8 mouse cellular contexts compared by ENCODE assay signal in the genomic region with DNA sequence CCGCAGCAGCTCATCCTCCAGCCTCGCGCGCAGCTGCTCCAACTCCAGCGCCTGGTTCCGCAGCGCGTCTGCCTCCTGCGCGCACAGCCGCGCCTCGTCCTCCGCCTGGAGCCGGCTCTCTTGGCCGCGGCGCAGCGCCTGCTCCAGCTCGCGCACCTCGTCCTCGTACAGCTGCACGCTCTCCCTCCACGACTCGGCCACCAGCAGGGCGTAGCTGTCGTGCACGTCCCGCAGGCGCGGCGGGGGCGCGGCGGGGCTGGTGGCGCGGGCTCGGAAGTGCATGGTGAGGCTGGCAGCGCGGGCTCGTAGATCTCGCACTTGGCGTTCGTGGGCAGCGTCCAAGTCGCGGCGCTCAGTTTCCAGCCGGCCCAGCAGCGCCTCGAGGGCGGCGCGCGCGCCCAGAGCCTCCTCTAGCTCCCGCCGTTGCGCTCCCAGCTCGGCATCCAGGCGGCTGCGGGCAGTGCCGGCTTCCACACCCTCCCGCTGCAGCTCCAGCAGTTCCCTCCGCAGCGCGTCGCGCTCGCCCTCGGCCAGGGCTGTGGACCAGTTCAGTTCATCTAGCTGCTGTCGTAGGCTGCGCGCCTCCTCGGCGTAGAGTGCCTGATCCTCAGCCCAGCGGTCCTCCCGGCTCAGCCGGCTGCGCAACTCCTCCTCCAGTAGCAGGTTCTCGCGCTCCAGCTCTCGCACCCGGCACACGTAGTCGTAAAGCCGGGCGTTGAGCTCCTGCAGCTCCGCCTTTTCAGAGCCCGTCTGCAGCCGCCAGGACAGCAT. TPM values are rescaled to one million over a fixed set of nuclear protein-coding genes. Genes with fewer than 3 reads are reported as not detected.
DNase-seq lines count a peak whose midpoint lies in the region; TF ChIP-seq lines count a peak whose summit lies in the region.

No protein-coding gene starts in this region.

- H3K27me3 ChIP-seq in liver, adult 2 months (ENCODE audit: control insufficient read depth, insufficient read depth, low read length), result peaks cover 4% of the 10 kb centered on the region; the same call in 1 of the 2 replicates
- H3K27me3 ChIP-seq in myocyte (ENCODE audit: control insufficient read depth, insufficient read depth, insufficient read length), result peaks cover 20% of the 10 kb centered on the region

- WGBS in liver, adult 2 months, result under 1% methylated on average over 89 of the region's 92 CpGs

- H3ac ChIP-seq in myocyte (ENCODE audit: control insufficient read depth, insufficient read length), result peak overlapping the region; percentile 48

- TF ChIP-seq CTCF in liver, adult 2 months (IDR thresholded peaks at IDR 0.05; ENCODE audit: low read depth, low read length), result no peak

- no peak overlapping the region for H3K27ac ChIP-seq in liver, adult 2 months (replicated peaks; ENCODE audit: insufficient read depth, low read depth, low read length)

- H3K4me2 ChIP-seq in myocyte (ENCODE audit: low read depth), result peak overlapping the region; percentile 98

- H3K4me3 ChIP-seq in liver, adult 2 months (ENCODE audit: insufficient read depth, low read depth, low read length), result peak overlapping the region; percentile 55; the same call in 1 of the 2 replicates
- no peak overlapping the region for H3K4me3 ChIP-seq in myocyte

- H3K79me2 ChIP-seq in liver, adult 2 months (ENCODE audit: control insufficient read depth, insufficient read depth, low read length), result no peaks in the 10 kb centered on the region
- H3K79me2 ChIP-seq in myocyte (ENCODE audit: control insufficient read depth, insufficient read depth), result no peaks in the 10 kb centered on the region

- peaks cover 7% of the 10 kb centered on the region for H3K4me1 ChIP-seq in liver, adult 2 months (ENCODE audit: control insufficient read depth, insufficient read depth, low read length)

- no peaks in the 10 kb centered on the region for H3K36me3 ChIP-seq in liver, adult 2 months (ENCODE audit: control insufficient read depth, insufficient read depth, low read length)
- no peaks in the 10 kb centered on the region for H3K36me3 ChIP-seq in myocyte (ENCODE audit: control insufficient read depth, insufficient read depth)

- peak; percentile 54 for DNase-seq in ovary, postnatal 36 days (ENCODE audit: low spot score)
- no peak for DNase-seq in ovary, adult 18-20 months (ENCODE audit: low spot score)
- peak; percentile 31 to 58 for DNase-seq in cerebellum, postnatal 4 days (ENCODE audit: low spot score in 2 of 2)
- peak; percentile 75 for DNase-seq in gastrocnemius, postnatal 25 days
- DNase-seq in kidney, postnatal 10 days, result peak; percentile 73
- peak; percentile 37 for DNase-seq in liver, adult 2 months (ENCODE audit: extremely low read depth, low read depth, low spot score)
- peak; percentile 26 for DNase-seq in thymus, postnatal 0 days (ENCODE audit: low spot score)

- H3K9ac ChIP-seq in liver, adult 2 months (ENCODE audit: low read depth, low read length), result peak overlapping the region; percentile 55

- no peak for TF ChIP-seq POLR2A in liver, adult 2 months (IDR thresholded peaks at IDR 0.05; ENCODE audit: extremely low read depth, insufficient read depth, low read length)
- TF ChIP-seq POLR2A in myocyte (IDR thresholded peaks at IDR 0.05; ENCODE audit: insufficient read length, low read depth), result no peak

TF ChIP-seq in myocyte, 11 proteins besides CTCF, POLR2A, EP300 and RAD21:
- TF ChIP-seq CEBPB (IDR thresholded peaks at IDR 0.05; ENCODE audit: insufficient read depth, poor library complexity, severe bottlenecking) (no peak), E2F4 (IDR thresholded peaks at IDR 0.05; ENCODE audit: insufficient read depth) (no peak), MYOG (IDR thresholded peaks at IDR 0.05; ENCODE audit: control insufficient read depth in 1 of 3, insufficient read depth in 1 of 3, insufficient read length in 2 of 3, low read depth in 2 of 3) (peak in 2 of 3 experiments; percentile 53 to 68), MYOD1 (IDR thresholded peaks at IDR 0.05; ENCODE audit: control insufficient read depth in 1 of 3, insufficient read length in 2 of 3, low read depth in 2 of 3) (peak in 2 of 3 experiments; percentile 30 to 40), POLR2AphosphoS2 (IDR thresholded peaks at IDR 0.05; ENCODE audit: insufficient read length, low read depth) (no peak), TCF12 (IDR thresholded peaks at IDR 0.05; ENCODE audit: insufficient read depth, poor library complexity, severe bottlenecking) (no peak), REST (IDR thresholded peaks at IDR 0.05; ENCODE audit: insufficient read depth, insufficient read length) (no peak), SRF (IDR thresholded peaks at IDR 0.05; ENCODE audit: control insufficient read depth, insufficient read length, low read depth) (no peak)

RNA-seq across cellular contexts. Expression of a gene that starts 0.5 kb away (rescaled TPM):
- 100 to 1,000 TPM; 216 to 239 TPM for total RNA-seq in gastrocnemius, postnatal 25 days (2021)
- total RNA-seq in liver, adult 2 months (2014; rRNA removed), result 0.37 and 0.40 TPM in 2 replicates
- 0.07 and 0.12 TPM in 2 replicates for polyA plus RNA-seq in liver, adult 2 months (2012; rRNA removed)
- polyA plus RNA-seq in myocyte (2012; fragmentation: generic; extraction: Trizol), result 0.46 TPM
- 4.8 and 5.8 TPM in 2 replicates for polyA plus RNA-seq in thymus, postnatal 0 days (2015; fragmentation: Nextera tagmentation; extraction: Ambion mirVana)
